Mouse (Mus musculus): ENCODE measurements around the gene Emc3.

DNA sequence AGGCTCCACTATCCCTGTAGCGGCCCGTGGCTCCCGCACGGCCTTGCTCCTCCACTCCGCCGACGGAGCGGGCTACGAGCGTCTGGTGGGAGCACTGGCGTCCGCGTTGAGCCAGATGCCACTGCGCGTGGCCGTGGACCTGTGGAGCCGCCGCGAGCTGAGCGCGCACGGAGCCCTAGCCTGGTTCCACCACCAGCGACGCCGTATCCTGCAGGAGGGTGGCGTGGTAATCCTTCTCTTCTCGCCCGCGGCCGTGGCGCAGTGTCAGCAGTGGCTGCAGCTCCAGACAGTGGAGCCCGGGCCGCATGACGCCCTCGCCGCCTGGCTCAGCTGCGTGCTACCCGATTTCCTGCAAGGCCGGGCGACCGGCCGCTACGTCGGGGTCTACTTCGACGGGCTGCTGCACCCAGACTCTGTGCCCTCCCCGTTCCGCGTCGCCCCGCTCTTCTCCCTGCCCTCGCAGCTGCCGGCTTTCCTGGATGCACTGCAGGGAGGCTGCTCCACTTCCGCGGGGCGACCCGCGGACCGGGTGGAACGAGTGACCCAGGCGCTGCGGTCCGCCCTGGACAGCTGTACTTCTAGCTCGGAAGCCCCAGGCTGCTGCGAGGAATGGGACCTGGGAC lies 48.9 kb downstream of the Emc3 start:
- TF ChIP-seq CTCF (IDR thresholded peaks at IDR 0.05; ENCODE audit: insufficient read depth, low read depth, low read length) (no peak), POLR2A (IDR thresholded peaks at IDR 0.05; ENCODE audit: insufficient read depth, low read depth, low read length) (0 out of 2 replicates have a peak, but pooled peaks have one; percentile 37)

Data from olfactory bulb, adult 2 months (tissue).